Mouse (Mus musculus) hindbrain, embryonic 15.5 days (tissue): Measurements from ENCODE around the gene Klhl21. TPM values are rescaled to one million over a fixed set of nuclear protein-coding genes. Genes with fewer than 3 reads are reported as not detected.

Source experiments
- ATAC-seq: fragments of 200-750 bp; cut with Nextera tagmentation; 2 replicates; pipeline ENCODE4 v1.8.0; 2017; ENCODE audit warnings: low read depth, moderate number of reproducible peaks, moderate TSS enrichment; ENCODE audit not compliant: low FRiP score
- H3K27ac ChIP-seq: fragments of 300-500 bp; sonication (generic); replicated peaks from 2 replicates; pipeline ENCODE4 v1.5.1; 2015; ENCODE audit warnings: mild to moderate bottlenecking, inconsistent platforms
- H3K27me3 ChIP-seq: fragments of 300-500 bp; sonication (generic); 2 replicates; pipeline ENCODE4 v1.6.1; 2015; ENCODE audit warnings: control low read depth, inconsistent platforms
- H3K36me3 ChIP-seq: fragments of 300-500 bp; sonication (generic); 2 replicates; pipeline ENCODE4 v1.6.1; 2015; ENCODE audit warnings: control low read depth, inconsistent platforms
- H3K4me1 ChIP-seq: fragments of 300-500 bp; sonication (generic); replicated peaks from 2 replicates; pipeline ENCODE4 v1.6.1; 2015; ENCODE audit warnings: control low read depth, inconsistent platforms
- H3K4me2 ChIP-seq: fragments of 300-500 bp; sonication (generic); 2 replicates; pipeline ENCODE4 v1.6.1; 2015; ENCODE audit warnings: moderate library complexity, mild to moderate bottlenecking, inconsistent platforms
- H3K4me3 ChIP-seq: fragments of 300-500 bp; sonication (generic); 2 replicates; pipeline ENCODE4 v1.5.1; 2015; ENCODE audit warnings: mild to moderate bottlenecking, inconsistent platforms
- H3K9ac ChIP-seq: fragments of 300-500 bp; sonication (generic); 2 replicates; pipeline ENCODE4 v1.6.1; 2015; ENCODE audit warnings: inconsistent platforms
- H3K9me3 ChIP-seq: fragments of 300-500 bp; sonication (generic); 2 replicates; pipeline ENCODE4 v1.6.1; 2016; ENCODE audit warnings: control low read depth, inconsistent platforms
- WGBS: fragments of 180-500 bp; shearing (Covaris S2); methylation state at CpG from one replicate; pipeline ENCODE4 v1.1.7; 2015; 5-methylcytosine and 5-hydroxymethylcytosine counted together
- polyA plus RNA-seq: library from polyadenylated mRNA; unstranded; fragments of >200 nt; fragmentation: Nextera tagmentation; extraction: Ambion mirVana; gene quantifications from 2 replicates; pipeline ENCODE4 v1.2.1, GENCODE M21; 2015

The Klhl21 gene
- polyA plus RNA-seq, 1 experiment from 2014 or later = 5.4 TPM

DNA sequence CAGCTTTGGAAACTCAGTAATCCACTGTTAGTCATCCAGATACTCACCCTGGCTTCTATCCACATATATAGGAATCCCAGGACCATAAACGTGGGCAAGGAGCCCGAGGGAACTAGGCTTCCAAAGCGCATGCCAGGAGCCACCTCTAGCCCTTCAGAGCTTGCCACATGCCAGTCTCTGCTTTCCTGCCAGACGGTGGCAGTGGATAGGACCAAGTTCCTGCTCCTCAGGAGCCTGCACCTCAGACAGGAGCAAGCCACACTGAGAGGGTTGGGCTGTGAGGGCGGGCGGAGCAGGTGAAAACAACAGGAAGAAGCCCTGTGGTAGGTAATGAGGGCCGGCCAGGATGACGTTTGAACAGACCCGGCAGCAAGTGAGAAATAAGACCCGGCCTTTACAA, 22.7 kb upstream of the Klhl21 start:
- Histone ChIP-seq H3K9ac (no peak overlapping the region), H3K27me3 (no peaks in the 10 kb centered on the region), H3K4me2 (no peak overlapping the region), H3K4me3 (no peak overlapping the region), H3K27ac (no peak overlapping the region), H3K36me3 (peaks cover 15% of the 10 kb centered on the region; the same call in 1 of the 2 replicates), H3K9me3 (no peaks in the 10 kb centered on the region), H3K4me1 (peaks cover 29% of the 10 kb centered on the region)
- ATAC-seq = no peak
- WGBS = 41% methylated on average over 10 of the region's 10 CpGs

DNA sequence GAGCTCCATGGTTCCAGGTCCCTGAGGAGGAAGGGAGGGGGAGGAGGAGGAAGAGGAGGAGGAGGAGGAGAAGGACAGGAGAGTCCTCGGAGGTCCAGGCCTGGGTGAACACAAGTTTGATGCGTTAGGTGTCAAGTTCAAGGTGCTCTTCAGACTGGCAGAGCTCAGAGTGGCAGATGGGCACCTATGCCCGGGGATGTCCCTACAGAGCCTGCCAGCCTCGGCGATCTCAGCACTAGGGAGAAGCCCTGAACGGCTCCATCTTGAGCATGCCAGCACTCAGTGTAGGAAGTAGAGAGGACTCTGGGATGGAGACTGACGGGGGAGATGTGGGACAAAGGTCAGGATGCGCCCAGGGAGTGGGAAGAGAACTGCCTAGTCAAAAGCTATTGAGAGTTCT, 22.0 kb upstream of the Klhl21 start:
- H3K4me1 ChIP-seq = peaks cover 27% of the 10 kb centered on the region
- ATAC-seq = no peak
- WGBS = 66% methylated on average over 8 of the region's 8 CpGs
- no peak overlapping the region for H3K27ac ChIP-seq
- no peak overlapping the region for H3K4me2 ChIP-seq
- peaks cover 19% of the 10 kb centered on the region for H3K36me3 ChIP-seq
- no peak overlapping the region for H3K4me3 ChIP-seq
- no peaks in the 10 kb centered on the region for H3K9me3 ChIP-seq
- no peak overlapping the region for H3K9ac ChIP-seq
- no peaks in the 10 kb centered on the region for H3K27me3 ChIP-seq

DNA sequence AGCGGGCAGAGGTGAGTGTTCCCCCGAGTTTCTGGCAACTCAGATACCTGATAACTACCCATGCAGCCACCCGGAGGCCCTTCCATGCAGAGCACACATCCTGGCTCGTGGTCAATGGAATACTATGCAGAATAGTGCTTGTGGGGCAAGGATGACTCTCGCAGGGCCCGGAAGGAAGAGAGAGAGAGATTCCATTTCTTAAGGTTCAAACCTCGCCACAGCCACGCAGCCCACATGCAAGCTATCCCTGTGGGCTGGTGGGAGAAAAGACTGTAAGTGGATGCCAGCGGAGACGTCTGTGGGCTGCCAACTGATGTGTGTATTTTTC, 20.6 kb upstream of the Klhl21 start:
- H3K9ac ChIP-seq = peak overlapping the region; percentile 86
- H3K27me3 ChIP-seq = no peaks in the 10 kb centered on the region
- H3K4me2 ChIP-seq = peak overlapping the region; percentile 72
- H3K4me1 ChIP-seq = peaks cover 26% of the 10 kb centered on the region
- H3K9me3 ChIP-seq = no peaks in the 10 kb centered on the region
- ATAC-seq = no peak
- peak overlapping the region; percentile 81 for H3K27ac ChIP-seq
- peaks cover 27% of the 10 kb centered on the region for H3K36me3 ChIP-seq
- WGBS = 24% methylated on average over 10 of the region's 10 CpGs
- peak overlapping the region; percentile 70 for H3K4me3 ChIP-seq

DNA sequence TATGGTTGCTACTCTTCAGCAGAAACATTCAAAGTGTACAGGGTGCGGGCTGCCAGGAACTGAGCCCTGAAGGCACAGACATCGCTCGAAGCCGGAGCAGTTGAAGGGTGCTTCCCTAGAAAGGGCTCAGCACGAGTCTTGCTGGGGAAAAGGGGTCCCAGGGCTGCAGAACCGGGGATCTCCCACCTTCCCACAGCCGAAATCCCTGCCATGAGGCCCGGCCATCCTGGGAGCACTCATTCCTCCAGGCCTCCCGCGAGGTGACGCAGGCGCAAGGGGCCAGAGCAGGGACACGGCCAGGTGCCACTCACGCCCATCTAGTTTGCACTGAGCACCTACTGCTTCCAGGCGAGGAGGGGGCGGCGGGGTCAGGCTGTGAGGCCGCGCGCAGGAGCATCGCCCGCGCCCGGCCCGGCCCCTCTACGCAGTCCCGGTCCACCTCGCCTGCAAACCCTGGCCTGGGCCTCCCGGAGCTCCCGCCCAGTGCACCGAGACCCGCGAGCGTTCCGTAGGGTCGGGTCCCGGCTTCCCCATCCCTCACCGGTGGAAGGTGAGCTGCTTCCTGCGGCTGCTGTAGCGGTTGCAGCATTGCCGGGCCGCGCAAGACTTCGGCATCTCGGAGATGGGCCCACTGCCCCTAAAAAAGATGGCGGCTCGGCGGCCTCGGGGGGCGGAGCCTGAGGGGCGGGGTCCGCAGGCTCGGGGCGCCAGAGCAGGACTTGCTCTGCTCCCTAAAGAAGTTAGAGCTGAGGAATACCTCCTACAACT, 20.1 kb upstream of the Klhl21 start, which contains the start of gene Thap3:
TSS of gene Thap3 (minus strand) at position 656 of the 768 bp plus-strand sequence.
- peaks cover 27% of the 10 kb centered on the region for H3K36me3 ChIP-seq
- peaks cover 29% of the 10 kb centered on the region for H3K4me1 ChIP-seq
- peak within 1 kb of the TSS; percentile 81 for H3K27ac ChIP-seq
- H3K27me3 ChIP-seq = no peaks in the 10 kb centered on the region
- H3K9ac ChIP-seq = peak within 1 kb of the TSS; percentile 86
- H3K4me3 ChIP-seq = peak within 1 kb of the TSS; percentile 70
- ATAC-seq = peak; percentile 75
- no peaks in the 10 kb centered on the region for H3K9me3 ChIP-seq
- H3K4me2 ChIP-seq = peak within 1 kb of the TSS; percentile 72
- 1% methylated on average over 53 of the region's 54 CpGs for WGBS

DNA sequence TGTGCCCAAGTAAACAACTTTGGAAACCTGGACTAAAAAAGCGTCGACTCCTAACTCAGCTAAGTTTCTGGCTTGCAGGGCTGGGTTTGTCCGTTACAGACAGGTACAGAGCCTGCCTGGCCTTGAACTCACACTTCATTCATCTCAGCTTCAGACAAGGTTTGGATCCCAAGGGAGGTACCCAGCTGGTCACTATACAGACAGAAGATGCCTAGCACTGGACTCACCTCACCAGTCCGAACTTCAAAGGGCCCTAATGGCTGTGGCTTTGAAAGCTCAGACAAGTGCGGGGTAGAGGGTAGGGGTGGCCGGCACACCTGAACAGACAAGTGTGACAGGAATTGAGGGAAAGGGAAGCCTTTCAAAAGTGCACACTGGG, 19.5 kb upstream of the Klhl21 start:
- 34% methylated on average over 6 of the region's 6 CpGs for WGBS
- Histone ChIP-seq H3K4me1 (peaks cover 34% of the 10 kb centered on the region), H3K9me3 (no peaks in the 10 kb centered on the region), H3K27me3 (no peaks in the 10 kb centered on the region), H3K4me3 (peak overlapping the region; percentile 70), H3K36me3 (peaks cover 27% of the 10 kb centered on the region), H3K4me2 (peak overlapping the region; percentile 72), H3K27ac (peak overlapping the region; percentile 81), H3K9ac (no peak overlapping the region)
- ATAC-seq = no peak

DNA sequence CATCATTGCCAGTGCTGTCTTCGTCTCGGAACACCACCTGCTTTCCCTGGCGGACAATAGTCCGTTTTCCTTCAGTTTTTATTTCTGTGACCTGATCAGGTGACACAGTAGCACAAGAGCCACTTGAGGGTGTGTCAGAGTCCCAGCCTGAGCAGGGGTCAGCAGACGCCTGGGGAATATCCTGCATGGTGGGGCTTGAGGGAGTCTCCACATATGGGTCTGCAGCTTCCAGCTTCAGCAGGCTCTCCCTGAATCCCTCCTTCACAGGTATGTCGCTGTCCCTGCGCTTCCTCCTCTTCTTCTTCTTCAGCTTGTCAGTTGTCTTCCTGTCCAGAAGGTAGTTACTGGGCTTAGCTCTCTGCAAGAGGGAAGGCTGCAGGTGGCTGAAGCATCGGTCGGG, 16.5 kb upstream of the Klhl21 start:
- Histone ChIP-seq H3K9me3 (no peaks in the 10 kb centered on the region), H3K36me3 (peaks cover 27% of the 10 kb centered on the region), H3K4me2 (no peak overlapping the region), H3K27ac (no peak overlapping the region), H3K27me3 (no peaks in the 10 kb centered on the region), H3K9ac (no peak overlapping the region), H3K4me3 (no peak overlapping the region), H3K4me1 (peaks cover 35% of the 10 kb centered on the region)
- ATAC-seq = no peak
- WGBS = 95% methylated on average over 9 of the region's 9 CpGs

DNA sequence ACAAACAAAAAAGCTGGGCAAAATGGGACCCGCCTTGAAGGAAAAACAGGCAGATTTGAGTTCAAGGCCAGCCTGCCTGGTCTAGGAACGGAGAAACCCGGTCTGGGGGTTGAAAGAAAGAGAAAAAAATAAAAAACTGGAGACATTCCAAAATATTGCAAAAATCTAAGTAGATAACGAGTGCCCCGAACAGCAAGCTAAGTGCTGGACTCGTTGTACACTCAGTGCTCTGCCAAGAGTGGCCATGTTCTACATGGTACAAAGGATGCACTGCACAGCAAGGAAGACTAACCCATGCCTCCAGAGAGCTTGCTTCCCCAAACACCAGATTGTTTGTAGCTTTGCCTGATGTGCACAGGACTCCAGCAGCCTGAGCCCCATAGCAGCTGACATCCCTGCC, 15.6 kb upstream of the Klhl21 start:
- Histone ChIP-seq H3K9ac (no peak overlapping the region), H3K27me3 (no peaks in the 10 kb centered on the region), H3K9me3 (no peaks in the 10 kb centered on the region), H3K4me3 (no peak overlapping the region), H3K4me1 (peaks cover 34% of the 10 kb centered on the region), H3K36me3 (peaks cover 27% of the 10 kb centered on the region), H3K4me2 (no peak overlapping the region), H3K27ac (no peak overlapping the region)
- no peak for ATAC-seq
- 82% methylated on average over 6 of the region's 6 CpGs for WGBS

DNA sequence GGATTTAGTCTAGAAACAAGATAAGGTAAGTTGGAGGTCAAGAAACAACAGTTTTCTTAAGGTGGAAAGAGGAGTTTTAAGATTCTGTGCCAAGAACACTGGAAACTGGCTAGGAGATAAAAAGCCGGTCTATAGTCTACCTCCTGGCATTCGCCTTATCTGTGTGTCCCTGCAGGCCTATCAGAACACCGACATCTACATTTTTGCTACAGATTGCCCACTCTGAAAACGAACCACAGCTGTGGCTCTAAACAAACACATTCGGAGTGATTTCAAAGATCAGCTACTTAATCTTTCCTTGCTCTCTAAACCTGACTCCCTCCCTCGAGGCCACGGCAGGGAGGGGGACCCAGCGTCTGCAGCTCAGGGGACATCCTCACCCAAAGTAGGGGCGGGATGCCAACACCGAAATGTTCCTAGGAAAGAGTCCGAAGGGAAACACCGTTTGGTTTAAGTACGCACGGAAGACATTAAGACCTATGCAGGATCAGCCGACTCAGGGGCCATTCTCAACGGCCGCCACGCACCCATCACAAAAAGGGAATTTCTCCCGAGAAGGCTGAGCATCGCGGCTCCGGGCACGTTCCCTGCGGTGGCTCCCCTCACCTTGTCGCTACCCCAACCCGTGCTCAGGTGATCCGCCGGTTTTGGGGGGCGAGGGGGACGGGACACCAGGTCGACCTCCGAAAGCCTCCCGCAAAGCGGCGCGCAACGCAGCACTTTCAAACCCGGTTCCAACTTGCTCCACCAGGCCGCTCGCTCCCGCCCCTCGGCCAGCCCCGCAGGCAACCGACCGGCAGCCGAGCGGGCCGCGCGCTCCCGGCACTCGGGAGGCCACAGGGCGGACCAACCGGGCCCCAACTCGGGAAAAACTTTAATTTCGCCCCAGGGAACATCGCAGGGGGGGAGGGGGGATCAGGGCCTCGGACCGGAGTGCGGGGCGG, 14.1 kb upstream of the Klhl21 start:
- H3K4me3 ChIP-seq = peak overlapping the region; percentile 99
- no peaks in the 10 kb centered on the region for H3K27me3 ChIP-seq
- H3K9me3 ChIP-seq = no peaks in the 10 kb centered on the region
- H3K4me2 ChIP-seq = peak overlapping the region; percentile 87
- H3K27ac ChIP-seq = peak overlapping the region; percentile 84
- WGBS = under 1% methylated on average over 55 of the region's 61 CpGs
- no peak for ATAC-seq
- H3K9ac ChIP-seq = peak overlapping the region; percentile 83
- peaks cover 27% of the 10 kb centered on the region for H3K36me3 ChIP-seq
- peaks cover 25% of the 10 kb centered on the region for H3K4me1 ChIP-seq

DNA sequence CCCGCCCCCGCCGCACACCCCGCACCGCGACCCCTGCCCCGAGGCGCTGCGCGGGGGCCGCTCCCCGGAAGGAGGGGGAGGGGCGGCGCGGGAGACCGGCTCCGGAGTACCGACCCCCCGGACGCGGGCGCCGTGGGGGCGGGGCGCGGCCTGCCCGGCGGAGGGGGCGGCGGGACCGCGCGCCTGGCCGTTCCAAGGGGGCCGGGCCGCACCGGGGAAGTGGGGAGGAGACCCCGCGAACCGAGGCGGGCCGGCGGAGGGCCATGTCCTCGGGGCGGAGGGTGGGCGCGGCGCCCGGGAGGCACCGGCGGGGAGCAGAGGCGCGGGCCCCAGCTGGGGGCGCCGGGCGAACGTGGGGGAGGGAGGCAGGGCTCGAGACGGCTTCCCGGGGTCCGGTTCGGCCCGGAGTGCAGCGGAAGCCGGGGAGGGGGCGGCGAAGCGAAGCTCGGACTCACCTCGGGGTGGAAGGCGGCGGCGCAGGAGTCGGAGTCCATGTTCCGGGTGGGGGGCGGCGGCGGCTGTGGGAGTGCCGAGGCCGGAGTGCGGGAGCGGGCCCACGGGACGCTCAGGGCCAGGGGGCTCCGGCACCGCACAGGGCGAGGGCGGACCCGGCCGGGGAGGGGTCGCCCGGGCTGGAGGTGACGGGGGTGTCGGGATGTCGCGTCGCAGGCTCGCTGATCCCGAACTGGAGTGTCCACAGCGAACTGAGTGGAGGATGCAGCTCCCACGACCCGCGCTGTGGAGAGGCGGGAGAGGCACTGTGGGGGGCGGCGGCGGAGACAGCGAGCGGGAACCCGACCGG, 13.0 kb upstream of the Klhl21 start:
- Histone ChIP-seq H3K9ac (peak overlapping the region; percentile 83), H3K4me2 (peak overlapping the region; percentile 87), H3K27me3 (no peaks in the 10 kb centered on the region), H3K4me1 (peaks cover 25% of the 10 kb centered on the region), H3K27ac (peak overlapping the region; percentile 84), H3K36me3 (peaks cover 18% of the 10 kb centered on the region), H3K9me3 (no peaks in the 10 kb centered on the region), H3K4me3 (peak overlapping the region; percentile 99)
- peak; percentile 74; the same call in 1 of the 2 replicates for ATAC-seq
- under 1% methylated on average over 80 of the region's 111 CpGs for WGBS

DNA sequence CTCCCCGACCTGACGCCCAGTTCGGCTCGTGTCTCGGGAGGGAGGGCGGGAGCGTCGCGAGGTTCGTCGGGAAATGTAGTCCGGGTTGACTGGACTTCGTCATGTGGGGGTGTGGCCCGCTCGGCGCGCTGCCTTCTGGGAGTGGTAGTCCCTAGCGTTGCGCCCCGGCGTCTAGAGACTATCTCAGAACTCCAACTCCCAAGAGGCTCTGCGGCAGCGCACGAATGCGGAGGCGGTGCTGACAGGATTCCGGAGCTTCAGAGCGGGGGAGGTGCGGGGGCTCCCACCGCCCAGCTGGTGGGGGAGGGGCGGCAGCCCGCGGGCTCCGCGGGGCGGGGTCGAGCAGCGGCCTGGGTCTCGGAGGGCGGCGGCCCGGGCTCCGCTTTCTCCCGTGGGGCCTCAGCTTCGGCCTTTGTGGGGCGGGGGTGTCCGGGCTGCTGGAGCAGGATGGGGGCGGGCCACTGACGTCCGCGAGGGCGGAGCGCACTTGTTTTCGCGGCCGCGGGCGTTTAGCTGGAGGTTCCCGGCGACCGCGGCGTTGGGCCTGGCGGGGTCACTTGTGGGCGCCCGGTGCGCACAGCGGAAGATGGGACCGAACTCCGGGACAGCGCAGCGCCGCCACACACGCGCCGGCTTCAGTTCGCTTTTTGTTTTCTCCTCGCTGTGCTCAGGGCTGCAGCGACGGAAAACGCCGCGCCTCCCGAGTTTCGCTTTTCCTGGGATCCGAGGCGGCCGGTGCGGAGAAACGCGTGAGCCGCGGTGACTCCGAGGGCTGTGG, 12.2 kb upstream of the Klhl21 start, which contains the start of gene Phf13:
TSS of gene Phf13 (minus strand) at position 86 of the 778 bp plus-strand sequence.
- ATAC-seq = peak; percentile 96
- peak within 1 kb of the TSS; percentile 90 for H3K27ac ChIP-seq

DNA sequence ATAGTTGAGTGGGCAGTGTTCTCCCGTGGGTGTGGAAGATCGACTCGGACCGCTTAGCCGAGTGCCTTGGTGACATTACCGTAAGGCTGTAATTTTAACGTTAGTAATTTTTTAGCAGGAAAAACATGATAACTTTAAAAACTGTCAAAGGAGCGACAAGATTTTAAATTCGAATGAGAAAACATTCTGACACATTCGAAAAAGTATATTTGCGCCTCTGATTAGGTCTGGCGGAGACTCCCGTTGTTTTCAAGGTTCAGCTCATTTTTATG, 11.7 kb upstream of the Klhl21 start:
- no peak for ATAC-seq
- Histone ChIP-seq H3K36me3 (peaks cover 5% of the 10 kb centered on the region), H3K4me1 (peaks cover 25% of the 10 kb centered on the region), H3K27me3 (no peaks in the 10 kb centered on the region), H3K4me2 (peak overlapping the region; percentile 87), H3K9me3 (no peaks in the 10 kb centered on the region), H3K4me3 (peak overlapping the region; percentile 99), H3K9ac (peak overlapping the region; percentile 54), H3K27ac (peak overlapping the region; percentile 90)
- WGBS = 5% methylated on average over 13 of the region's 13 CpGs

More for the DNA sequence above, 12.2 kb upstream of the Klhl21 start, which contains the start of gene Phf13:
- WGBS = under 1% methylated on average over 91 of the region's 94 CpGs
- Histone ChIP-seq H3K4me2 (peak within 1 kb of the TSS; percentile 87), H3K9ac (peak within 1 kb of the TSS; percentile 83), H3K36me3 (peaks cover 10% of the 10 kb centered on the region), H3K4me1 (peaks cover 25% of the 10 kb centered on the region), H3K9me3 (no peaks in the 10 kb centered on the region), H3K4me3 (peak within 1 kb of the TSS; percentile 99), H3K27me3 (no peaks in the 10 kb centered on the region)
